Mouse (Mus musculus) forebrain, embryonic 12.5 days (tissue): Measurements from ENCODE around the gene Zfp981. TPM values are rescaled to one million over a fixed set of nuclear protein-coding genes. Genes with fewer than 3 reads are reported as not detected.
A peak's percentile ranks its signal among the peaks of the same experiment; 100 is the strongest.
"Not testable (repeated sequence)": the region's sequence is repeated elsewhere in the genome, so short reads cannot be mapped to it uniquely, and the experiment has no call there.

Experiments
- ATAC-seq: fragments of 200-750 bp; cut with Nextera tagmentation; 2 replicates; pipeline ENCODE4 v1.8.0; 2017; ENCODE audit warnings: moderate TSS enrichment; ENCODE audit not compliant: low FRiP score
- H3K27ac ChIP-seq: fragments of 300-500 bp; sonication (generic); 2 replicates; pipeline ENCODE4 v1.5.1; 2016; ENCODE audit warnings: mild to moderate bottlenecking
- H3K27me3 ChIP-seq: fragments of 300-500 bp; sonication (generic); 2 replicates; pipeline ENCODE4 v1.6.1; 2016; ENCODE audit warnings: mild to moderate bottlenecking
- H3K36me3 ChIP-seq: fragments of 300-500 bp; sonication (generic); replicated peaks from 2 replicates; pipeline ENCODE4 v1.6.1; 2016; ENCODE audit warnings: mild to moderate bottlenecking
- H3K4me1 ChIP-seq: fragments of 300-500 bp; sonication (generic); 2 replicates; pipeline ENCODE4 v1.6.1; 2016
- H3K4me2 ChIP-seq: fragments of 300-500 bp; sonication (generic); 2 replicates; pipeline ENCODE4 v1.6.1; 2016; ENCODE audit warnings: mild to moderate bottlenecking, moderate library complexity
- H3K4me3 ChIP-seq: fragments of 300-500 bp; sonication (generic); replicated peaks from 2 replicates; pipeline ENCODE4 v1.5.1; 2016; ENCODE audit warnings: mild to moderate bottlenecking
- H3K9ac ChIP-seq: fragments of 300-500 bp; sonication (generic); 2 replicates; pipeline ENCODE4 v1.6.1; 2016; ENCODE audit warnings: mild to moderate bottlenecking
- H3K9me3 ChIP-seq: fragments of 300-500 bp; sonication (generic); 2 replicates; pipeline ENCODE4 v1.6.1; 2016
- WGBS: fragments of 180-500 bp; shearing (Covaris S2); methylation state at CpG from one replicate; pipeline ENCODE4 v1.1.7; 2016; 5-methylcytosine and 5-hydroxymethylcytosine counted together
- polyA plus RNA-seq: library from polyadenylated mRNA; unstranded; fragments of >200 nt; fragmentation: Nextera tagmentation; extraction: Ambion mirVana; gene quantifications from 2 replicates; pipeline ENCODE4 v1.2.1, GENCODE M21; 2016

The Zfp981 gene
- polyA plus RNA-seq, 1 experiment from 2014 or later, result 0.09 TPM

DNA sequence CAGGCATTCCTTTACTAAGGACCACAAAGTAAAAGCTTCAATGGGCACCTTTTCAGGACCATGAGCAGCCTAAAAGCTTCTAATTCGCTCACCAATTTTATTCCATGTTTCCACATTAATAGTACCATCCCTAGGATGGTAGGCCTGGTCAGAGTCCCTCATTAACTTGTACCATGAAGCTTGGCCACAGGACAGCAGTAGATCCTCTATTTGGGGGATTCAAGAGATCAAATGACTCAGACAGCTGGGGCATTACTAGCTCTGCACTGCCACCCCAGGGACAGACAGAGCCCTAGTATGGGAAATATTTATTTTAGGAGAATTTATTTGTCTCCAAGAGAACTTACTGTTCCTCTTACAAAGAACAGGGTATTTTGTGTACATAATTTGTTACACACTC lies 27.6 kb upstream of the Zfp981 start:
- H3K9me3 ChIP-seq, result peaks cover 38% of the 10 kb centered on the region
- ATAC-seq, result peak; percentile 40; the same call in 1 of the 2 replicates
- no CpG with 5 or more reads among the region's 1 CpGs for WGBS

DNA sequence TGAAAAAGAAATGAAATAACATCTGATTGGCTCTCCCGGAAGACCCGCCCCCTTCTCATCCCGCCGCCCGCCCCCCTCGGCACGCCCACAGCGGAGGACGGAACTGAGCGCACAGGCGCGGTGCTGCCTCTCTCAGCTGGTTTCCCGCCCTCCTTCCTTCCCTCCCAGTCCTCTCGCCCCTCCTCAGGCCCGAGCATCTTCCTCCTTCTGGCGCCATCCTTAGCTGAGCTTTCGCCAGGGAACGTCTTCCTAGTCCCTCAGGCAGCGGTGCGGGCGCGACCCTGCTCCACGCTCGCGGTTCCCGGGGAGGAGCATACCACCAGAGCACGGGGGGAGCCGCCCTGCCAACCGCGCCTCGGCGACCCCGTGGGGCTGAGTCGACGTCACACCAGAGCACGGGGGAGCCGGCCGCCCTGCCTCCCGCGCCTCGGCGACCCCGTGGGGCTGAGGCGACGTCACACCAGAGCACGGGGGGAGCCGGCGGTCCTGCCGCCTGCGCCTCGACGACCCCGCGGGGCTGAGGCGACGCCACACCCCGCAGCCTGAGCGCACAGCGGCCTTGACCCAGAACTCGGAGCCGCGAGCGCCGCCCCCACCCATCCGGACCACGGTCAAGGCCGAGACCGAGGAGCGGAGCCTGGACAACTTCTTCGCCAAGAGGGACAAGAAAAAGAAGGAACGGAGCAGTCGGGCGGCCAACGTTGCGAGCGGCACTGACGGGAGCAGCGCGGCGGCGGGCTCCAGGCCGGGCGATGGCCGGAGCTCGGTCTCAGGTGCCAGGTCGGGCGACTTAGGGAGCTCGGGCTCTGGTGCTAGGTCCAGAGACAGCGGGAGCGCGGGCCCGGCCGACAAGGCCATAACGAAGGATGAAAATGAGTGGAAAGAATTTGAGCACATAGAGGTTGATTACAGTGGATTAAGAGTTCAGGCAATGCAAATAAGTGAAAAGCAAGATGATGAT lies 26.8 kb upstream of the Zfp981 start:
- H3K9ac ChIP-seq, H3K27me3 ChIP-seq, H3K27ac ChIP-seq, H3K4me3 ChIP-seq, H3K4me2 ChIP-seq, H3K4me1 ChIP-seq, H3K36me3 ChIP-seq: not testable (repeated sequence)
- whole genome bisulfite sequencing, result 69% methylated on average over 73 of the region's 94 CpGs
- peak; percentile 75 for ATAC-seq
- peaks cover 35% of the 10 kb centered on the region for H3K9me3 ChIP-seq

More for the DNA sequence above, 27.6 kb upstream of the Zfp981 start:
- not testable (repeated sequence) for H3K27ac ChIP-seq, H3K36me3 ChIP-seq, H3K9ac ChIP-seq, H3K27me3 ChIP-seq, H3K4me2 ChIP-seq, H3K4me3 ChIP-seq, H3K4me1 ChIP-seq

DNA sequence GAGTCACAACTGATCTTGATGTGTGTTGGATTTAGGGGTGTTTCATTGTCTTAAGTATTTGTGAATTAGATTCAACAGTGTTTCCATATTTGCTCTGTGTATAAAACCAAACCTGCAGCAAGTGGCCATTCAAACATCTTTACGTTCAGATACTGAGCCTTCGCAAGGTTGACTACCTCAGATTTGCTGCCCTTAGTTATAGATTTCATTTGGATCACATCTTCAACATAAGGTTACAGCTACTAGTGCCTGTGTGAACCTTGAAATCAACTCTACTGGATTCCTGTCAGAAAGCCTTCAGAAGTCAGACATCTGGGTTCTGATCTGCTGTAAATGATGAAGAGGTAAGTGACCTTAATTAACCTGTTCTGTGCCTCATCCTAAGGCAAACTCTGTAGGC lies 25.6 kb upstream of the Zfp981 start:
- H3K4me3 ChIP-seq, H3K4me2 ChIP-seq, H3K27ac ChIP-seq, ATAC-seq, H3K4me1 ChIP-seq, H3K36me3 ChIP-seq, H3K27me3 ChIP-seq, H3K9ac ChIP-seq: not testable (repeated sequence)
- peaks cover 43% of the 10 kb centered on the region for H3K9me3 ChIP-seq
- 95% methylated on average over 2 of the region's 2 CpGs for WGBS

DNA sequence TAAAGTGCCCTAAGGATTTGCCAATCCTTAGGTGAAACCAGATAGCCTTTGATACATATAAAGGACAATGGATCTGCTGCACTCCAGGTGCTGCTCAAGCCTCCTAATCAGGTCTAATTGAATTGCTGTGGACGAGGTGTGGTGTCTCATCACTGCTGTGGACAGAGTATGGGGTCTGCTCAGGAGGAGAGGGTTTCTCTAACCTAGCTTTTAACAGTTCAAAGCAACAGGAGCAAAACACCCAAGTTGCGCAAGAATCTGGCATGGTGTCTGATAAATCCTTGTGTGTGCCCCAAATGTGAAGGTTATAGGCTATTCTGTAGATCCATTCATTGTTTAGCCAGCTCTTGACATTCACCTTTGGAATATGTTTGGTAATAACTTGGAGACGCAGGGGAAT lies 24.9 kb upstream of the Zfp981 start:
- H3K27me3 ChIP-seq, ATAC-seq, H3K9ac ChIP-seq, H3K4me1 ChIP-seq, H3K36me3 ChIP-seq, H3K4me2 ChIP-seq, H3K4me3 ChIP-seq, H3K27ac ChIP-seq: not testable (repeated sequence)
- H3K9me3 ChIP-seq, result peaks cover 48% of the 10 kb centered on the region
- WGBS, result 79% methylated on average over 3 of the region's 3 CpGs

- H3K36me3 ChIP-seq, H3K4me1 ChIP-seq, H3K4me3 ChIP-seq, H3K4me2 ChIP-seq, H3K27ac ChIP-seq, H3K9ac ChIP-seq, H3K27me3 ChIP-seq: not testable (repeated sequence)
- peak; percentile 25; the same call in 1 of the 2 replicates for ATAC-seq
- 73% methylated on average over 6 of the region's 6 CpGs for WGBS
- H3K9me3 ChIP-seq, result peaks cover 78% of the 10 kb centered on the region
These were observed 21.3 kb upstream of the Zfp981 start for GRCm38 (mm10) chr4:146480376-146481096.

DNA sequence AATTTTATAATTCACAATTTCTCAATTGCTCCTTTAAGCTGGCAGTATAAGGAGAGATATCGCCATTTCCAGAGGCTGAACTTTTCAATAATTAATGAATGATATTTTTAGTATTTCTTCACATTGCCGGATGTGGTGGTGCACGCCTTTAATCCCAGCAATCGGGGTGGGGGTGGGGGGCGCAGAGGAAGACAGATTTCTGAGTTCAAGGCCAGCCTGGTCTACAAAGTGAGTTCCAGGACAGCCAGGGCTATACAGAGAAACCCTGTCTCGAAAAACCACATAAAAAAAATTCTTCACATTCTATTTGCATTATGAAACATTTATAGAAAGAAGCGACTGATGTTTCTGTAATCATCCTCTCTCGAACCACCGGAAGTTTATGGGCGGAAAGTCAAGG lies 19.3 kb upstream of the Zfp981 start:
- 85% methylated on average over 10 of the region's 10 CpGs for WGBS
- H3K27me3 ChIP-seq, H3K4me1 ChIP-seq, H3K27ac ChIP-seq, H3K4me3 ChIP-seq, H3K9ac ChIP-seq, ATAC-seq, H3K36me3 ChIP-seq, H3K4me2 ChIP-seq: not testable (repeated sequence)
- peaks cover 70% of the 10 kb centered on the region for H3K9me3 ChIP-seq

DNA sequence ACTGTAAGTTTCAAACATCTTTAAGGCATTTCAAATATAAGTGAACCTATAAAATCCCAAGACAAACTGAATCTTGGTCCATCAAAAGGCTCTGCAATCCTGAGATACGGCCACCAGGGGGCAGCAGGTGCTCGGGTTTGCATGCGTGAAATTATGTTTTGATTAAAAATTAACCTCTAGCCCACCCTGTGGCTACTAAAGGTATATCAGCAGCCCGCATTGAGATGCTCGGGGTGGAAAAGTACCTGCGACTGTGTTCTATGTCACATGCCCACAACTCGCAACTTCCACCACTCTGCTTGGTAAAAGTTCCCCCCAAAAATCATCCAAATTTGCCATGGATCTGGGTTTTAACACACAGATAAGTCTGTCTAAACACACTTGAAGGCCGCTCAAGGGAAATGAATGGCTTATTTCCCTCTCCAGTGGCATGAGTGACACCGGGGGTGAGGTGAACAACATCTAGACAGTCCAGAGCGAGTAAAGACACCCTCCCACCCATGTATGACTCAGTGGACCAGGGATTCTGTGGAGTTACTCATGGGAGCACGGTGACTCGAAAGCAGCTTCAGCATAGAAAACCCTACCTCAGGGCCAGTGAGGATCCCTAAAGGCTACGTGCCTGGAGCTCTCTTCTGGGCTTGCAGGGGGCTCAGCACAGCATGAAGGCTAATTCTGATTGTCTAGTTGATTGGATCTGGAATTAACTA lies 18.1 kb upstream of the Zfp981 start:
- peak; percentile 34; the same call in 1 of the 2 replicates for ATAC-seq
- peaks cover 69% of the 10 kb centered on the region for H3K9me3 ChIP-seq
- not testable (repeated sequence) for H3K4me3 ChIP-seq, H3K9ac ChIP-seq, H3K4me1 ChIP-seq, H3K4me2 ChIP-seq, H3K36me3 ChIP-seq, H3K27ac ChIP-seq, H3K27me3 ChIP-seq
- WGBS, result 72% methylated on average over 13 of the region's 13 CpGs

DNA sequence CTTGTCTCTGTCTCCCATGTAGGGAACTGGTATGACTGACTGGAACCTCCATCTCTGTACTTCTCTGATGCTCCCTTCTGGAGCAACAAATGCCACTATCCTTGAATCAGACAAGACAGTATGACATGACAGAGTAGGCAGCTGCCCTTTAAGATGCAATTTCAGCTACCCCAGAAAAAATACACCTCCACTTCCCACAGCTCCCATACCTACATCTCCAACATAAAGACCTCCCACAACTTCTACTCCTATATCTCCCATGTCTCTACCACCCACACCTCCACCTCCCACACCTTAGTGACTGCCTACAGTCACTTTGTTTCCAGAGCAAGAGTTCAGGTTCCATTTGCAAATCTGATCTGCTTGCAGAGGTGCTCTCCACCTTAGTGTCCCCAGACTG lies 17.2 kb upstream of the Zfp981 start:
- H3K36me3 ChIP-seq, H3K4me2 ChIP-seq, H3K27me3 ChIP-seq, H3K4me3 ChIP-seq, ATAC-seq, H3K4me1 ChIP-seq, H3K27ac ChIP-seq, H3K9ac ChIP-seq: not testable (repeated sequence)
- peaks cover 72% of the 10 kb centered on the region for H3K9me3 ChIP-seq

GRCm38 (mm10) chr4:146485183-146485939 lies 16.5 kb upstream of the Zfp981 start:
- 74% methylated on average over 6 of the region's 6 CpGs for WGBS
- H3K9ac ChIP-seq, H3K27me3 ChIP-seq, ATAC-seq, H3K4me3 ChIP-seq, H3K4me1 ChIP-seq, H3K4me2 ChIP-seq, H3K27ac ChIP-seq, H3K36me3 ChIP-seq: not testable (repeated sequence)
- H3K9me3 ChIP-seq, result peaks cover 70% of the 10 kb centered on the region

- peak; percentile 34; the same call in 1 of the 2 replicates for ATAC-seq
- peaks cover 65% of the 10 kb centered on the region for H3K9me3 ChIP-seq
These were observed 15.1 kb upstream of the Zfp981 start for GRCm38 (mm10) chr4:146486753-146487152.

DNA sequence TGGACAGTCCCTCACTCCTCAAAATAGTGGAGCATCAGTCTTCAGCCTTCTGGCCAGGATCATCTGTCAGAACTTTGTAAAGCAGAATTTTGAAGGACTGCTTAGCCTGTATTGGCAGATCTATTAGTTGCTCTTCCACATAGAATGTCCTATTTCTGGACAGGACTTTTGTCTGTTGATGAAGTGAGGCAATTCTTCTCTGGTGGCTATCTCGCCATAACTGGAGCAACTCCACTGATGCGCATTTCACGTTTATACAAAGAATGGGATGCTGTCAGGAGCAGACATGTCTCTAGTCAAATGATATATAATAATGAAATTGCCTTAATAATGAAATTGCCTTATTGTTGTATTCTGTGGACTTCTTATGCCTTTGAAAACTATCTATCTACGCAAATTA lies 12.6 kb upstream of the Zfp981 start:
- 78% methylated on average over 4 of the region's 4 CpGs for WGBS

More at GRCm38 (mm10) chr4:146486753-146487152, 15.1 kb upstream of the Zfp981 start:
- H3K9ac ChIP-seq, H3K27me3 ChIP-seq, H3K4me3 ChIP-seq, H3K4me1 ChIP-seq, H3K27ac ChIP-seq, H3K4me2 ChIP-seq, H3K36me3 ChIP-seq: not testable (repeated sequence)
- 71% methylated on average over 1 of the region's 1 CpGs for WGBS

More for the DNA sequence above, 12.6 kb upstream of the Zfp981 start:
- not testable (repeated sequence) for H3K27ac ChIP-seq, H3K4me1 ChIP-seq, H3K4me3 ChIP-seq, ATAC-seq, H3K9ac ChIP-seq, H3K4me2 ChIP-seq, H3K36me3 ChIP-seq, H3K27me3 ChIP-seq
- peaks cover 65% of the 10 kb centered on the region for H3K9me3 ChIP-seq
